Mouse (Mus musculus): Measurements from ENCODE around the gene Wwp2.

GRCm38 (mm10) chr8:107457725-107458124 lies 21.6 kb downstream of the Wwp2 start:
- TF ChIP-seq CHD2 (IDR thresholded peaks at IDR 0.05; ENCODE audit: low read depth, low read length): no peak
- no peak for TF ChIP-seq ZC3H11A (IDR thresholded peaks at IDR 0.05; ENCODE audit: borderline replicate concordance, low read depth, low read length)
- TF ChIP-seq ZNF384 (IDR thresholded peaks at IDR 0.05; ENCODE audit: low read depth, low read length): no peak
- no peak for TF ChIP-seq MAFK (IDR thresholded peaks at IDR 0.05; ENCODE audit: insufficient read depth, low read depth, low read length)
- TF ChIP-seq HCFC1 (IDR thresholded peaks at IDR 0.05; ENCODE audit: borderline replicate concordance, insufficient read depth, low read length): no peak

All from ES-E14 (cell line).